Mouse (Mus musculus) CH12.LX (cell line): Measurements from ENCODE around the gene Plscr1. TPM values are rescaled to one million over a fixed set of nuclear protein-coding genes. Genes with fewer than 3 reads are reported as not detected.

Source experiments
- DNase-seq: peaks from one replicate; pipeline ENCODE4 v3.0.0-alpha.2; 2013; ENCODE audit errors: extremely low read depth
- H3K27ac ChIP-seq: 2 replicates; pipeline ENCODE4 v1.5.1; 2012; ENCODE audit warnings: low read depth, mild to moderate bottlenecking, control low read depth, moderate library complexity; ENCODE audit not compliant: insufficient read depth
- H3K27me3 ChIP-seq: replicated peaks from 2 replicates; pipeline ENCODE3; 2012; ENCODE audit warnings: inconsistent platforms
- H3K36me3 ChIP-seq, 2 experiments: replicated peaks in 1 of 2; 2 replicates each; pipeline versions ENCODE3 to v1.6.1; 2012; ENCODE audit warnings: inconsistent platforms in 1 of 2, low read length in 1 of 2, mild to moderate bottlenecking in 1 of 2, mixed read lengths in 1 of 2, moderate library complexity in 1 of 2; ENCODE audit not compliant: control insufficient read depth in 1 of 2, insufficient read depth in 1 of 2
- H3K4me1 ChIP-seq, 2 experiments: 2 replicates each; pipeline ENCODE4 v1.6.1; 2012; ENCODE audit warnings: inconsistent platforms in 1 of 2, moderate library complexity in 1 of 2; ENCODE audit not compliant: insufficient read depth in 2 of 2, control insufficient read depth in 1 of 2
- H3K4me2 ChIP-seq: 2 replicates; pipeline ENCODE4 v1.6.1; 2012; ENCODE audit warnings: low read depth, mild to moderate bottlenecking, control low read depth; ENCODE audit not compliant: poor library complexity, insufficient read depth, severe bottlenecking
- H3K4me3 ChIP-seq, 3 experiments: fragments of 150-350 bp in 1 of 3; sonication (generic) in 1 of 3; replicated peaks in 1 of 3; 2 replicates each; pipeline versions ENCODE3 to v1.5.1; 2011 to 2012; ENCODE audit warnings: low read depth in 2 of 3, low read length in 2 of 3, mild to moderate bottlenecking in 2 of 3, moderate library complexity in 2 of 3, control low read depth in 1 of 3, improper control_type of control experiment in 1 of 3, inconsistent platforms in 1 of 3, mixed read lengths in 1 of 3; ENCODE audit not compliant: poor library complexity in 1 of 3
- H3K79me2 ChIP-seq: replicated peaks from 2 replicates; pipeline ENCODE4 v1.6.1; 2012; ENCODE audit warnings: mild to moderate bottlenecking, moderate library complexity; ENCODE audit not compliant: control insufficient read depth, poor library complexity, insufficient read depth, severe bottlenecking; ENCODE audit errors: extremely low read depth
- H3K9ac ChIP-seq: 2 replicates; pipeline ENCODE4 v1.6.1; 2012; ENCODE audit warnings: low read depth, mild to moderate bottlenecking, control low read depth, moderate library complexity; ENCODE audit not compliant: insufficient read depth
- H3K9me3 ChIP-seq: replicated peaks from 2 replicates; pipeline ENCODE3; 2012; ENCODE audit warnings: low read length, inconsistent platforms, mixed read lengths
- BHLHE40 ChIP-seq: IDR thresholded peaks from 2 replicates; pipeline ENCODE4 v1.6.1; 2011; ENCODE audit warnings: mild to moderate bottlenecking, low read depth, low read length, improper control_type of control experiment
- CHD1 ChIP-seq: IDR thresholded peaks from 2 replicates; pipeline ENCODE4 v1.6.1; 2012; ENCODE audit warnings: low read depth, low read length, improper control_type of control experiment, inconsistent platforms
- CHD2 ChIP-seq: IDR thresholded peaks from 2 replicates; pipeline ENCODE4 v1.6.1; 2011; ENCODE audit warnings: low read length, improper control_type of control experiment
- CTCF ChIP-seq, 2 experiments: IDR thresholded peaks in 1 of 2; conservative IDR thresholded peaks in 1 of 2; 2 replicates each; pipeline ENCODE4 v1.5.1; 2011 to 2012; ENCODE audit warnings: low read depth in 2 of 2, low read length in 2 of 2, improper control_type of control experiment in 1 of 2, inconsistent platforms in 1 of 2, mild to moderate bottlenecking in 1 of 2, moderate library complexity in 1 of 2
- E2F4 ChIP-seq: IDR thresholded peaks from 2 replicates; pipeline ENCODE4 v1.6.1; 2011; ENCODE audit warnings: low read depth, low read length, improper control_type of control experiment; ENCODE audit not compliant: insufficient replicate concordance
- ELF1 ChIP-seq: IDR thresholded peaks from 2 replicates; pipeline ENCODE4 v1.6.1; 2014; ENCODE audit warnings: low read depth, mild to moderate bottlenecking, inconsistent platforms, low read length, improper control_type of control experiment
- EP300 ChIP-seq: IDR thresholded peaks from 2 replicates; pipeline ENCODE4 v1.6.1; 2011; ENCODE audit warnings: low read length, improper control_type of control experiment
- ETS1 ChIP-seq: conservative IDR thresholded peaks from 2 replicates; pipeline ENCODE4 v1.6.1; 2012; ENCODE audit warnings: low read depth, mild to moderate bottlenecking, inconsistent platforms, low read length, improper control_type of control experiment, moderate library complexity
- GABPA ChIP-seq: IDR thresholded peaks from 2 replicates; pipeline ENCODE4 v1.6.1; 2012; ENCODE audit warnings: low read depth, low read length, improper control_type of control experiment, inconsistent platforms; ENCODE audit not compliant: insufficient replicate concordance
- HCFC1 ChIP-seq: IDR thresholded peaks from 2 replicates; pipeline ENCODE4 v1.6.1; 2012; ENCODE audit warnings: low read depth, mild to moderate bottlenecking, inconsistent platforms, low read length, improper control_type of control experiment
- IRF4 ChIP-seq: IDR thresholded peaks from 2 replicates; pipeline ENCODE4 v1.6.1; 2014; ENCODE audit warnings: low read depth, mild to moderate bottlenecking, inconsistent platforms, low read length, improper control_type of control experiment
- JUN ChIP-seq: IDR thresholded peaks from 2 replicates; pipeline ENCODE4 v1.6.1; 2011; ENCODE audit warnings: low read depth, mild to moderate bottlenecking, low read length, improper control_type of control experiment, moderate library complexity; ENCODE audit not compliant: insufficient read depth
- JUND ChIP-seq: conservative IDR thresholded peaks from 2 replicates; pipeline ENCODE4 v1.6.1; 2011; ENCODE audit warnings: low read depth, low read length, improper control_type of control experiment
- KAT2A ChIP-seq: IDR thresholded peaks from 2 replicates; pipeline ENCODE4 v1.6.1; 2012; ENCODE audit warnings: low read length, improper control_type of control experiment, inconsistent platforms; ENCODE audit not compliant: insufficient replicate concordance
- MAFK ChIP-seq: IDR thresholded peaks from 2 replicates; pipeline ENCODE4 v1.6.1; 2011; ENCODE audit warnings: low read length, improper control_type of control experiment; ENCODE audit not compliant: insufficient replicate concordance
- MAX ChIP-seq: IDR thresholded peaks from 2 replicates; pipeline ENCODE4 v1.6.1; 2011; ENCODE audit warnings: low read length, improper control_type of control experiment
- MAZ ChIP-seq: IDR thresholded peaks from 2 replicates; pipeline ENCODE4 v1.6.1; 2012; ENCODE audit warnings: low read depth, mild to moderate bottlenecking, inconsistent platforms, low read length, improper control_type of control experiment, moderate library complexity
- MEF2A ChIP-seq: IDR thresholded peaks from 2 replicates; pipeline ENCODE4 v1.6.1; 2014; ENCODE audit warnings: low read depth, mild to moderate bottlenecking, inconsistent platforms, low read length, improper control_type of control experiment, borderline replicate concordance
- MXI1 ChIP-seq: IDR thresholded peaks from 2 replicates; pipeline ENCODE4 v1.6.1; 2011; ENCODE audit warnings: mild to moderate bottlenecking, low read depth, low read length, improper control_type of control experiment
- MYC ChIP-seq: IDR thresholded peaks from 2 replicates; pipeline ENCODE4 v1.6.1; 2011; ENCODE audit warnings: low read depth, mild to moderate bottlenecking, improper control_type of control experiment, low read length
- NELFE ChIP-seq: IDR thresholded peaks from 2 replicates; pipeline ENCODE4 v1.6.1; 2011; ENCODE audit warnings: low read depth, low read length, improper control_type of control experiment
- NRF1 ChIP-seq: IDR thresholded peaks from 2 replicates; pipeline ENCODE4 v1.6.1; 2014; ENCODE audit warnings: low read depth, mild to moderate bottlenecking, inconsistent platforms, low read length, improper control_type of control experiment, moderate library complexity
- PAX5 ChIP-seq: IDR thresholded peaks from 2 replicates; pipeline ENCODE4 v1.6.1; 2012; ENCODE audit warnings: low read length, inconsistent platforms, mixed read lengths
- POLR2A ChIP-seq: IDR thresholded peaks from 2 replicates; pipeline ENCODE4 v1.6.1; 2011; ENCODE audit warnings: low read depth, mild to moderate bottlenecking, improper control_type of control experiment, low read length
- POLR2AphosphoS2 ChIP-seq: IDR thresholded peaks from 2 replicates; pipeline ENCODE4 v1.6.1; 2011; ENCODE audit warnings: low read depth, low read length, improper control_type of control experiment
- RAD21 ChIP-seq: IDR thresholded peaks from 2 replicates; pipeline ENCODE4 v1.6.1; 2011; ENCODE audit warnings: low read depth, mild to moderate bottlenecking, low read length, improper control_type of control experiment, moderate library complexity
- RCOR1 ChIP-seq: conservative IDR thresholded peaks from 2 replicates; pipeline ENCODE4 v1.6.1; 2012; ENCODE audit warnings: low read depth, mild to moderate bottlenecking, inconsistent platforms, low read length, improper control_type of control experiment
- SIN3A ChIP-seq: IDR thresholded peaks from 2 replicates; pipeline ENCODE4 v1.6.1; 2012; ENCODE audit warnings: low read length, improper control_type of control experiment, inconsistent platforms
- SMC3 ChIP-seq: IDR thresholded peaks from 2 replicates; pipeline ENCODE4 v1.6.1; 2011; ENCODE audit warnings: low read depth, low read length, improper control_type of control experiment
- TBP ChIP-seq: conservative IDR thresholded peaks from 2 replicates; pipeline ENCODE4 v1.6.1; 2011; ENCODE audit warnings: low read depth, low read length, improper control_type of control experiment
- TCF12 ChIP-seq: IDR thresholded peaks from 2 replicates; pipeline ENCODE4 v1.6.1; 2014; ENCODE audit warnings: low read depth, mild to moderate bottlenecking, inconsistent platforms, low read length, improper control_type of control experiment
- UBTF ChIP-seq: IDR thresholded peaks from 2 replicates; pipeline ENCODE4 v1.6.1; 2012; ENCODE audit warnings: low read depth, mild to moderate bottlenecking, inconsistent platforms, low read length, improper control_type of control experiment, moderate library complexity
- USF1 ChIP-seq: IDR thresholded peaks from 2 replicates; pipeline ENCODE4 v1.6.1; 2014; ENCODE audit warnings: low read depth, mild to moderate bottlenecking, inconsistent platforms, low read length, improper control_type of control experiment
- USF2 ChIP-seq: conservative IDR thresholded peaks from 2 replicates; pipeline ENCODE4 v1.6.1; 2011; ENCODE audit warnings: low read depth, low read length, improper control_type of control experiment
- ZC3H11A ChIP-seq: IDR thresholded peaks from 2 replicates; pipeline ENCODE4 v1.6.1; 2012; ENCODE audit warnings: low read depth, mild to moderate bottlenecking, inconsistent platforms, low read length, improper control_type of control experiment
- ZKSCAN1 ChIP-seq: IDR thresholded peaks from 2 replicates; pipeline ENCODE4 v1.6.1; 2012; ENCODE audit warnings: low read depth, inconsistent platforms, low read length, improper control_type of control experiment, borderline replicate concordance
- ZMIZ1 ChIP-seq: IDR thresholded peaks from 2 replicates; pipeline ENCODE4 v1.6.1; 2012; ENCODE audit warnings: low read depth, mild to moderate bottlenecking, inconsistent platforms, low read length, improper control_type of control experiment
- ZNF384 ChIP-seq: IDR thresholded peaks from 2 replicates; pipeline ENCODE4 v1.6.1; 2012; ENCODE audit warnings: low read depth, low read length, improper control_type of control experiment, inconsistent platforms
- dilution Hi-C: fragments of 300-500 bp; cut with MboI; formaldehyde crosslinking; loops from 2 replicates; pipeline ENCODE4 v1.14.3; 2020; ENCODE audit warnings: low sequenced_read_pairs; ENCODE audit not compliant: extremely low pct_unique_long_range_greater_than_20kb, extremely low pct_ligation_motif_present
- in situ Hi-C: fragments of 300-500 bp; cut with MboI; formaldehyde crosslinking; loops from 3 replicates; pipeline ENCODE4 v1.14.3; 2019; ENCODE audit warnings: low sequenced_read_pairs, low pct_ligation_motif_present, low pct_unique_long_range_greater_than_20kb, mixed read lengths
- polyA plus RNA-seq: library from polyadenylated mRNA; unstranded; fragments of >175 nt; gene quantifications from 2 replicates; pipeline ENCODE4 v1.2.1, GENCODE M21; 2012; ENCODE audit warnings: low read depth; ENCODE audit not compliant: insufficient read length
- total RNA-seq, 2 experiments: library from RNA; depleted of rRNA; stranded (reverse); fragments of 300-350 nt in 1 of 2; fragments of >200 nt in 1 of 2; gene quantifications; 2 replicates each; pipeline ENCODE4 v1.2.3; 2012 to 2014

Plscr1 gene
- total RNA-seq (2012; rRNA removed), result 206 and 403 TPM in 2 replicates
- 489 and 502 TPM in 2 replicates for total RNA-seq (2014; rRNA removed)
- polyA plus RNA-seq, result 194 and 201 TPM in 2 replicates

DNA sequence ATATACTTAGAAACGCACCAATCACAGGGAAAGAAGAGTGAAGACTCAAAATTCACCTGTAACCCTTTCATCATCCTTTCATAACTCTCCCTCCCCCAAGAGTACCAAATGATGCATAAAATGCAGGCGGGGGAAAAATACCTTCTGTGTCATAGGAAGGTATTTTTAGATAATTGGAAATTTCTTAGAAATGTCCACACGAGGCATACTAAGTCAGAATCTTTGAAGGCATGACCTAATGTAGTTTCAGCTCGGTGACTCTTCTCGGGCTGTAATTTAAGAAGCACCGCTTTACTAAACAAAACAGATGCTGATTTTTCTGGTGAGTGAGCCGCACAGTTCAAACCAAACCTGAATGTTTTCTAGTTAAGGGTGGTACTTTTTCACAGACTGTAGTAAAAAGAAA is at the start of gene Plscr1:
Plscr1 (plus strand) TSS at position 304 of the 406 bp plus-strand sequence.
- Histone ChIP-seq H3K27me3 (no peaks in the 10 kb centered on the region), H3K4me3 (peak within 1 kb of the TSS; percentile 84 to 99 (median 91)), H3K4me2 (peak within 1 kb of the TSS; percentile 95), H3K79me2 (peaks cover 35% of the 10 kb centered on the region), H3K36me3 (peaks cover 7 to 11% of the 10 kb centered on the region in 2 experiments), H3K27ac (peak within 1 kb of the TSS; percentile 100)
- dilution Hi-C loops, result no loop called here
- peak; percentile 4 for TF ChIP-seq RAD21
- peak; percentile 84; the same call in 1 of the 2 replicates for TF ChIP-seq JUND
- peak; percentile 91 for TF ChIP-seq TCF12
- TF ChIP-seq CHD1, result no peak
- TF ChIP-seq USF1, result no peak
- peak; percentile 60 for TF ChIP-seq MAX
- peak; percentile 92 for TF ChIP-seq TBP
- TF ChIP-seq POLR2AphosphoS2, result 0 out of 2 replicates have a peak, but pooled peaks have one; percentile 24
- TF ChIP-seq ZKSCAN1, result no peak
- TF ChIP-seq CHD2, result peak; percentile 87
- TF ChIP-seq MAZ, result peak; percentile 98
- no peak for TF ChIP-seq ELF1
- TF ChIP-seq UBTF, result no peak
- no peak for TF ChIP-seq SMC3
- TF ChIP-seq JUN, result peak; percentile 85
- peak; percentile 85 for TF ChIP-seq EP300
- TF ChIP-seq MYC, result peak; percentile 92
- no peak for TF ChIP-seq CTCF (conservative IDR thresholded peaks at IDR 0.05 in 1 of 2, IDR thresholded peaks at IDR 0.05 in 1 of 2; ENCODE audit: low read depth in 2 of 2, low read length in 2 of 2)
- peak; percentile 80 for TF ChIP-seq MAFK
- peak; percentile 77 for TF ChIP-seq IRF4
- peak; percentile 79 for TF ChIP-seq RCOR1
- peak; percentile 85 for TF ChIP-seq SIN3A
- peak; percentile 30; the same call in 1 of the 2 replicates for TF ChIP-seq HCFC1
- TF ChIP-seq MXI1, result peak; percentile 59; the same call in 1 of the 2 replicates
- peak; percentile 98 for TF ChIP-seq ETS1
- no peak; the same call in 1 of the 2 replicates for TF ChIP-seq POLR2A
- 0 out of 2 replicates have a peak, but pooled peaks have one; percentile 46 for TF ChIP-seq NELFE
- TF ChIP-seq BHLHE40, result peak; percentile 88
- TF ChIP-seq PAX5, result no peak
- no peak; the same call in 1 of the 2 replicates for TF ChIP-seq ZNF384
- 0 out of 2 replicates have a peak, but pooled peaks have one; percentile 72 for TF ChIP-seq E2F4
- no peak for TF ChIP-seq USF2
- TF ChIP-seq ZMIZ1, result peak; percentile 88
- no peak for TF ChIP-seq NRF1
- TF ChIP-seq KAT2A, result no peak
- no peak for TF ChIP-seq ZC3H11A
- TF ChIP-seq GABPA, result no peak
- TF ChIP-seq MEF2A, result peak; percentile 99
- TF ChIP-seq, all 38 proteins: peak for 23
- in situ Hi-C loops, result loop anchor here (25.0 kb wide), 1 partner anchor 238 kb away; no protein-coding TSS in a partner anchor
- H3K4me1 ChIP-seq, result peaks cover 0 to 21% of the 10 kb centered on the region in 2 experiments; a peak in 2 of 4 replicates
- H3K9ac ChIP-seq, result peak within 1 kb of the TSS; percentile 100
- peak; percentile 92 for DNase-seq
- H3K9me3 ChIP-seq, result no peaks in the 10 kb centered on the region
